Mouse (Mus musculus): ENCODE results near the gene Smc4.
A peak's percentile ranks its signal among the peaks of the same experiment; 100 is the strongest.
"Not testable (repeated sequence)": the region's sequence is repeated elsewhere in the genome, so short reads cannot be mapped to it uniquely, and the experiment has no call there.

Smc4 gene

DNA sequence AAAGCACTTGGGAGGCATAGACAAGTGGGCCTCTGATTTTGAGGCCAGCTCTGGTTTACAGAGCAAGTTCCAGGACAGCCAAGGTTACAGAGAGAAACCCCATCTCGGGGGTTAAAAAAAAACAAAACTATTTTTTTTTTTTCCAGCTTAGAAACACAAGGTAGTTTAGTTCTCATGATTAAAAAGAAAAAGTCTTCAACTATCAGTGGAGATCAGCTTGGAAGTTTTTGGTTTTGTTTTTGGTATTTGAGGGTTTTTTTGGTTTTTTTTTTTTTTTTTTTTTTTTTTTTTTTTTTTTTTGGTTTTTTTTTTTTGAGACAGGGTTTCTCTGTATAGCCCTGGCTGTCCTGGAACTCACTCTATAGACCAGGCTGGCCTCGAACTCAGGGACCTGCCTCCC, 14.1 kb downstream of the Smc4 start:
- DNase-seq: not testable (repeated sequence)

DNA sequence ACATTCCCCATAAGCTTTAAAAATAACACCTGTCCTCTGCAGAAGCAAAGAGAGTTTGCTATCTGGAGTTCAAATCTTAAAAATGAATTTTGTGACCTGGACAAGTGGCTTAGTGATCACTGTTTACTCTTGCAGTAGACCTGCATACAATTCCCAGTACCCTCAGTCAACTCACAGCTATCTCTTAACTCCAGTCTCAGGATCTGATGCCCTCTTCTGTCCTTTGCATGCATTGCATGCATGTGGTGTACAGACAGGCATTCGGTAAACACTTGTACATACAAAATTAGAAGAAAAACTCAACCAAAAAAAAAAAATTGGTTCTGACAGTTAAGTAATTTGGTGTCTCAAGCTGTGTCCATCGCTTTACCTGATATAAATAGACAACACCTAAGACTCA, 15.7 kb downstream of the Smc4 start:
- no peak for DNase-seq

DNA sequence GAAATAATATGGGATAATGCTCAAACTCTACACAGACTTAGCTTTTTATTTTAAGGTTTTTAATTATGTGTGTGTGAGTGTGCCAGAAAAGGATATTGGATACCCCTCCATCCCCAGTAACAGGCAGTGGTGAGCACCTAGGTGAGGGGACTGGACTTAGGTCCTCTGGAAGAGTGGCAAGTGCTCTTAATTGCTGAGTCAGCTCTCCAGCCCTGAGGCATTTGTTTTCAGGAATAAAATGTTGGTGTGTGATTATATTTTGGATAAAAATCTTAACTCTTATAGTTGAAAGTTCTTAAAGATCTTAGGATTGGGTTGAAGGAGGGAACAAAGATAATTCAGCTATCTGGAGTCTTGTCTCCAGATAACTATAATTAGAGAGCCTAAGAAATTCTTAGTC, 16.2 kb downstream of the Smc4 start:
- no peak for DNase-seq

DNA sequence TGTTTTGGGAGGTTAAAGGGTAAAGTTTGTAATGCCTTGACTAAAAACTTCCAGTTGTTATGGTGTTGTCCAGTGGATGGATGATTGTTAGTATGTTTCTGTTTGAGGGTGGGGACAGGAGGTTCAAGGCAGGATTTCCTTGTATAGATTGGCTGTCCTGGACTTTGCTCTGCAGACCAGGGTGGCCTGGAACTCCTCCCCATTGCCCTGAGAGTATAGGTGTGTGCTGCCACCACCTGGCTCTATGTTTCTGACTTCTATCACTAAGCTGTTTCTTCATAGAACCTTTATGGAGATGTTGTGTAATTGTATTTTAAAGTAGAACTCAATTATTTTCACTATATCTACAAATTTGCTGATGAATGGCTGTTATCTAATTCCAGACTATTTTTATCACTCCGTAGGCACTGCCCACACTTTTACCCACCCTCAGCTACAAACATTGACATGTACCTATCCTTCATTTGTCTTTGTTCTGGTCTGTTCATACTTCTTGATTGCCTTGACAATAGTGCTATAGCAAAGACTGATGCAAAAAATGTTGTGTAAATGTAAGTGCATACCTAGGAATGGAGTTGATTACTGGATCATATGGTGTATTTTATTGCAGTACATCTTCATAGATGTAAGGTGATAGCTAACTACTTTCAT, 21.7 kb downstream of the Smc4 start:
- DNase-seq: no peak

DNA sequence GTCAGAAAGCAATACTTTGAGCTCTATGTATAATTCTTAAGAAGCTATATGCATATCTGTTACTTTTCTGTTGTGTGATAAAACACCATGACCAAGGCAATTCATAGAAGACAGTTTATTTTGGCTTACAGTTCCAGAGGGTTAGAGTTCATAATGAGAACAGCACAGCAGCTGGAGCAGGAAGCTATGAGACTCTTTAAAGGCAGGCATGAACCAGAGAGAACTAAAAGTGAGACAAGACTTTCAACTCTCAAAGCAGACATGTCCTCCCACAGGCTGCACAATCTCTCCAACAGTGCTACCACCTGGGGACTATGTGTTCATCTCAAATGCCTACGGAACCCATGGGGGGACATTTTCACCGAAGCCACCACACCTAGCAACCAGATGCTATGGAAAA, 35.6 kb downstream of the Smc4 start:
- DNase-seq: no peak

DNA sequence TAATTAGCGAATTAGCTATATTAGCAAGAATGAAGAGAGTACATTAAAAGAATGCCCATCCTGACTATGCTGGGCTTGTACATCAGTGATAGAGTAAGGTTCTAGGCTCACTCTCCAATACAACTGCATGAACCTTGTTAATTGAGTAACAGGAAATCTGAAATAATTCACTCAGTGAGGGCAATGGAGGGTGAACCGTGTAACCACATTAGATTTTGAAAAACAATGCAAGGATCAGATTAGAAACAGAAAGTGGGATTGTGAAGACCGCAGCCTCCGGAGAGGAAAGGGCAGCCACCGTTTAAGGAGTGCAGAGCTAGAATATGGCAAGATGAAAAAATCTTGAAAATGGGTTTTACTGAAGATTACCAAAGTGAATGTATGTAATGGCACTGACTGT, 36.8 kb downstream of the Smc4 start:
- no peak for DNase-seq

GRCm38 (mm10) chr3:69044167-69044591, 39.6 kb downstream of the Smc4 start:
- DNase-seq: peak; percentile 52

- peak; percentile 90 for DNase-seq
Observed at GRCm38 (mm10) chr3:69044645-69045399, 40.3 kb downstream of the Smc4 start, which contains the start of gene Trim59. Trim59 (minus strand) TSS chr3:69044755.

DNA sequence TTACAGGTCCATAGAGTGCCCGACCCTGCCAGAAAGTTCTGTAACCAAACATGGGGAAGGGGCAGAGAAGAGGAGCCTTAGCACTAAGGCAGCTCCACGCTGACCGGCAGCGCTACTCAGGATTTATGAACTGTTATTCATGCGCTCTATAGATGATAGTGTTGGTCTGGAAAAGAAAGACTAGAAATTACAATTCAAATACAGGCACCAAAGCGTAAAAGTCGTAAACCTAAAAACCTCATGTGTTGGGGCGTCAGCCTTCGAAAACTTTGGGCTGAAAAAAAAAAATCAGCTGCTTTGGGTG, 40.8 kb downstream of the Smc4 start:
- DNase-seq: no peak

DNA sequence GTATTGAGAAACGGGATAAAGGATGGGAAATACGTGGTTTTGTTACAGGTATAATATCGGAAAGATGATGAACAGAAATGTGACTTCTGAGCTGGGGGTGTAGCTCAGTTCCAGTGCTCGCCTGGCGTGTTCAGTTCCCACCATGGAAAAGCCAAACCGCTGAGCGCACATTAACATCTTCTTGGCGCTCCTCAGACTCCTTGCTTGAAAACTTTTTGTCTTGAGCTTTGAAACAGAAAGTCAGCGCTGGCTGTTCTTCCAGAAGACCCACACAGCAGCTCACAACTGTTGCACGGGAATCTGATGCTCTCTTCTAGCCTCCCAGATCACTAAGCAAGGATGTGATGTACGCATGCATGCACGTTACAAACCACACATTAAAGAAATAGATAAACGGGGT, 41.2 kb downstream of the Smc4 start:
- DNase-seq: no peak

GRCm38 (mm10) chr3:69046509-69046908, 42.0 kb downstream of the Smc4 start:
- DNase-seq: no peak

DNA sequence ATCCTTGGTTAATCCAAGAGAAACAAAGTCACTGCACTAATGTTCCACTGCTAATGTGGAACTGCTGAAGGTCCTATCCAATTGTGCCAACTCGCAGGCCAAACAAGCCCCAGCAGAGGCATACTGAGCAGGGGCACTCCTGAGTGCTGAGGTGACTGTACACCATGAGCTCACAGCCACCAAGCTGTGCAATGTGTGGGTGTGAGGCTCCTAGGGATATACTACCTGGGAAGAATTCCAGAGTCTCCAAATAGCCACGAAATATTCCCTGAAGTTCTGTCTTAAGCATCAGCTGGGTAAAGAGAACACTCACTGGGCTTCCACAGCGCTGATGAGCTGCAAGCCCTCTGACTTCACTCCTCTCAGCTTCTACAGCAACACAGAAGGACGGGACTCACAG, 43.1 kb downstream of the Smc4 start:
- no peak for DNase-seq

DNA sequence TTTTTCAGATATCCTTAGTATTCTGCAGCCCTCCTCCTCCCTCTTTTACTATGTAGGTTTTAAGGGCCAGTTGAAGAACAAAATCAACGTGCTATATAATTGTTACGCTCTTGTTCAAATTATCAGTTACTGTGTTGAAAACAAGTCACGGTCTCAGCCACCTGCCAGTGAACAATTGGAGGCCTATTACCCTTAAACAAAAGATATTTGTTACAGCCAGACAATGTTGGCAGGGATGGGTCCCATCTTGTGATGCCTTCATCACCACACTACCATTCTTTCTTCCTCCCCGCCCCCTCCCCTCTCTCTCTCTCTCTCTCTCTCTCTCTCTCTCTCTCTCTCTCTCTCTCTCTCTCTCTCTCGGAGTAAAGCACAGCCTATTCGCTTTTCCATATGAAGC, 44.5 kb downstream of the Smc4 start:
- no peak for DNase-seq

DNA sequence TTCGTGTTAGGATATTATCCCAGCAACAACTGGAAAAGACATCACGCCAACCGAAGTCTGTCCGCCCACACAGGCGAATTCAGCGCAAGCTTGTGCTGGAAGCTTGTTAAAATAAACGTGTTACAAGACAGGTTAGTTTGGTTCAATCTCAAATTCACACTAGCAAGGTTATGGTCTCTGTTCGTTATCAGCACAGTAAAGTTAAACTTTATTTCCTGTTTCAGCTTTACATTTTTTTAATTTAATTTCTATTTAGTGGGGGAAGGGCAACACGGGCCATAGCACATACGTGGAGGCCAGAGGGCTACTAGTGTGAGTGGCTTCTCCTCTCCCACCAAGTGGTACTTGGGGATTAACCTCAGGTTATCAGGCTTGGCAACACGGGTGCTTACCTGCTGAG, 47.4 kb downstream of the Smc4 start:
- DNase-seq: no peak

DNA sequence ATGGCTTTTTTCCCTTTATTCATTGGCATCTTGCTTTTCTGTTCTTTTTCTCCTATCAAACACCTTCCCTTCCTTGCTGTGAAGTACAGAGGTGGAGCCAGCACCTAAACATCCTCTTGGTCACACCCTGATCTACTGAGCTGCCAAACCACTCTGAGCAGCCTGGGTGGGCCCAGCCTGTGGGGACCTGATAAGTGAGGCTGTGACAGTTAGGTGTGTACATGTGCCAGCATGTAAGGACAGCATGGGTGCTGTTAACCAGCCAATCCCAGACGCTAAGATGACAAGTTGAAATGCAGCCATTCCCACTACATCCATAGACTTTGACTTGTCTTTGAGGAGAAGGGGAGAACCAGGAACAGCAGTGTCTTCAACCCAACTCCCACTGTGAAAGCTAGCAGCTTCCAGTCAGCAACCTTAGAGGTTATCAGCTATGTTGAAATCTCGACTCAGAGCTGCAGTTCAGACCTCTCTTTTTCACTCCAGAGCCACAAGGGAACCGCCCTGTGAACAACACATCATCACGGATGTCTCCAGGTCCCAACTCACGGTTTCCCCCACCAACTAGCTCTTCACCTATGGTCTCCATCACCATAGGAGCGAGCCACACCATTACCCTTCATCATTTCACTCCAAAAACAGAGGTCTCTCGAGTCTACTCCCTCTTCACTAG, 50.4 kb downstream of the Smc4 start:
- DNase-seq: no peak

- DNase-seq: no peak
Observed at GRCm38 (mm10) chr3:69055871-69056270, 51.3 kb downstream of the Smc4 start.

DNA sequence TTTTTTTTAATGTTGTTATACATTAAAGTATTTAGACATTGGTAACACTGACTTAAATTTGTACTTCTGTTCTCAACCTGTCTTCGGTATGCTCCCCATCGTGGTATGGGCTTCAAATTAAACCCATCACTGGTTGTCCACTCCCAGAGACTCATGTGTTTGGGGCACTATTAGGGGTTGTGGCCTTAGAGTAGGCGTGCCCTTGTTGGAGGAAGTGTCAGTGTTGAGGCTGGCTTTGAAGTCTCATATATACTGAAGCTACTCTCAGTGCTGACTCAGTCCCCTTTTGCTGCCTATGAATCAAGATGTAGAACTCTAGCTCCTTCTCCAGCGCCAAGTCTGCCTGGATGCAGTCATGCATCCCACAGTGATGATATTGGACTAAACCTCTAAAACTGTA, 56.1 kb downstream of the Smc4 start:
- no peak for DNase-seq

- DNase-seq: no peak
Observed at GRCm38 (mm10) chr3:69062764-69063163, 58.2 kb downstream of the Smc4 start.

DNA sequence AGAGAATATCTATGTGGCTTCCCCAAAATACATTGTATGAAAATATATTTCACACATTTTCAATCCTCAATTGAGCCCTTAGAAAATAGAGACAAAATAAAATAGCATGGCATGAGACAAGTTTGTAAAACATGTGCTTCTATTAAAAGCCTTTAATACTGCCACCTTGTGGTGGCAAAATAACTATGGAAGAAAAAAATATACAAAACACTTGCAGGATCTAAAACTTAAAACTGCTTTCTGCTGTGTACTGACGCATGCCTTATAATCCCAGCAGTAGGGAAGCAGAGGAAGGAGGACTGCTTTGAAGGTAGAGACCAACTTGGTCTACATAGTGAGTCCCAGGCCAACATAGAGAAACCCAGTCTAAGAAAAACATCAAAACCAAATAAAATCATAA, 59.5 kb downstream of the Smc4 start:
- peak; percentile 31 for DNase-seq
